ENCODE assay signal across 15 mouse cellular contexts in the genomic region with DNA sequence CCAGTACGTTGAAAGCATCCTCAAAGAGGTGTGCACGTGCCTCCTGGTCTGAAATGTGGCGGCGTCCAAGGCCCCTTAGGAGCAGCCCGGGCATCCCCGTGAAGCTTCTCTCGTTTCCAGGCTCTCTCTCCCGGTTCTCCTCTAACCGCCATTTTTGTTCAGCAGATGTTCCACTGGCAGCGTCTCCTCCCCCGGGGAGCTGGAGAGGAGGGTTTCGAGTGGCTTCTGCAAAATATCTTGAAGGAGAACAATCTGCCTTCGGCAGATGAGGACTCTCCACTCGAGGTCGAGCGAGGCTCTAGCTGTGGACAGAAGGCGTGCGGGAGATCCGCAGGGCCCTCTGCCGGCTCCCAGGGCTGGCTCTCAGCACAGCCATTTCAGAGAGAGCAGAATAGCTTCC.
DNase-seq lines count a peak whose midpoint lies in the region; ATAC-seq and TF ChIP-seq lines count a peak whose summit lies in the region.
"Had no signal": no experiment of that assay in that cellular context is flagged by ENCODE, and none has a peak within 500 bp of the region (broad histone marks: within the 10 kb centered on the region; RNA-seq: fewer than 3 reads in every experiment).

No protein-coding gene starts in this region.

- H3K36me3 ChIP-seq in hindbrain, embryonic 10.5 days: no peaks in the 10 kb centered on the region
- no peaks in the 10 kb centered on the region for H3K36me3 ChIP-seq in hindbrain, embryonic 11.5 days (ENCODE audit: control insufficient read depth, insufficient read depth, low read length)
- no peaks in the 10 kb centered on the region for H3K36me3 ChIP-seq in ES-Bruce4 (ENCODE audit: control insufficient read depth, insufficient read depth, low read length, poor library complexity, severe bottlenecking)
- H3K36me3 ChIP-seq in hindbrain, embryonic 16.5 days (ENCODE audit: control insufficient read depth, insufficient read depth, low read length): no peaks in the 10 kb centered on the region
- H3K36me3 ChIP-seq: limb, embryonic 13.5 days had no signal

- no peak for TF ChIP-seq POLR2A in ES-Bruce4 (IDR thresholded peaks at IDR 0.05; ENCODE audit: insufficient read depth, low read length)

- TF ChIP-seq CTCF in ES-Bruce4 (IDR thresholded peaks at IDR 0.05; ENCODE audit: low read depth, low read length): no peak

- H3K9ac ChIP-seq in hindbrain, embryonic 11.5 days (ENCODE audit: low read depth, low read length): no peak overlapping the region
- H3K9ac ChIP-seq in ES-Bruce4 (ENCODE audit: low read depth, poor library complexity, severe bottlenecking): peak overlapping the region; percentile 20; the same call in 1 of the 2 replicates
- H3K9ac ChIP-seq in hindbrain, embryonic 16.5 days (ENCODE audit: low read depth, low read length): no peak overlapping the region
- H3K9ac ChIP-seq: limb, embryonic 13.5 days; liver, postnatal 0 days had no signal

- ATAC-seq in hindbrain, embryonic 11.5 days (ENCODE audit: low FRiP score): no peak
- 0 out of 2 replicates have a peak, but pooled peaks have one; percentile 27 for ATAC-seq in hindbrain, embryonic 16.5 days
- ATAC-seq: liver, postnatal 0 days had no signal

- H3K27ac ChIP-seq in hindbrain, embryonic 10.5 days: 0 out of 2 replicates have a peak overlapping the region, but pooled peaks have one; percentile 56
- no peak overlapping the region for H3K27ac ChIP-seq in hindbrain, embryonic 11.5 days (ENCODE audit: low read depth, low read length)
- no peak overlapping the region for H3K27ac ChIP-seq in ES-Bruce4 (ENCODE audit: insufficient read depth, low read length)
- H3K27ac ChIP-seq in hindbrain, embryonic 16.5 days (ENCODE audit: low read depth, low read length): no peak overlapping the region; the same call in 1 of the 2 replicates
- H3K27ac ChIP-seq: limb, embryonic 13.5 days; macrophage had no signal

- peaks cover 48% of the 10 kb centered on the region for H3K4me1 ChIP-seq in hindbrain, embryonic 10.5 days (replicated peaks)
- H3K4me1 ChIP-seq in hindbrain, embryonic 11.5 days (replicated peaks; ENCODE audit: control insufficient read depth, insufficient read depth, low read length): no peaks in the 10 kb centered on the region
- peaks cover 7% of the 10 kb centered on the region for H3K4me1 ChIP-seq in ES-Bruce4 (ENCODE audit: control insufficient read depth, insufficient read depth, low read length)
- H3K4me1 ChIP-seq in hindbrain, embryonic 16.5 days (ENCODE audit: control insufficient read depth, insufficient read depth, low read depth, low read length): no peaks in the 10 kb centered on the region; the same call in 1 of the 2 replicates

- no peak overlapping the region for H3K4me3 ChIP-seq in hindbrain, embryonic 10.5 days
- H3K4me3 ChIP-seq in hindbrain, embryonic 11.5 days (ENCODE audit: low read depth, low read length): no peak overlapping the region
- no peak overlapping the region for H3K4me3 ChIP-seq in ES-Bruce4 (ENCODE audit: low read depth, low read length)
- no peak overlapping the region for H3K4me3 ChIP-seq in hindbrain, embryonic 16.5 days (ENCODE audit: low read length)
- H3K4me3 ChIP-seq: limb, embryonic 13.5 days; myocyte had no signal

- 77% methylated on average over 20 of the region's 20 CpGs for WGBS in hindbrain, embryonic 10.5 days
- 76% methylated on average over 20 of the region's 20 CpGs for WGBS in hindbrain, embryonic 11.5 days
- 48% methylated on average over 20 of the region's 20 CpGs for WGBS in hindbrain, embryonic 16.5 days

- peaks cover 18% of the 10 kb centered on the region for H3K27me3 ChIP-seq in hindbrain, embryonic 10.5 days (ENCODE audit: insufficient read depth, poor library complexity, severe bottlenecking)
- H3K27me3 ChIP-seq in hindbrain, embryonic 11.5 days (ENCODE audit: control insufficient read depth, insufficient read depth, low read length): no peaks in the 10 kb centered on the region
- H3K27me3 ChIP-seq in ES-Bruce4 (ENCODE audit: control insufficient read depth, insufficient read depth, low read length, poor library complexity, severe bottlenecking): no peaks in the 10 kb centered on the region
- H3K27me3 ChIP-seq in hindbrain, embryonic 16.5 days (replicated peaks; ENCODE audit: control insufficient read depth, insufficient read depth, low read length): no peaks in the 10 kb centered on the region
- H3K27me3 ChIP-seq: limb, embryonic 13.5 days had no signal

- H3K4me2 ChIP-seq in hindbrain, embryonic 11.5 days (replicated peaks; ENCODE audit: low read depth, low read length): no peak overlapping the region
- peak overlapping the region; percentile 21 for H3K4me2 ChIP-seq in hindbrain, embryonic 16.5 days (ENCODE audit: low read length)
- H3K4me2 ChIP-seq: limb, embryonic 13.5 days had no signal

- no peaks in the 10 kb centered on the region for H3K9me3 ChIP-seq in hindbrain, embryonic 10.5 days
- no peaks in the 10 kb centered on the region for H3K9me3 ChIP-seq in hindbrain, embryonic 11.5 days (ENCODE audit: control insufficient read depth, low read length)
- H3K9me3 ChIP-seq in ES-Bruce4 (replicated peaks; ENCODE audit: control insufficient read depth, insufficient read depth, low read length, poor library complexity, severe bottlenecking): no peaks in the 10 kb centered on the region
- H3K9me3 ChIP-seq in hindbrain, embryonic 16.5 days (ENCODE audit: control insufficient read depth, low read length): no peaks in the 10 kb centered on the region
- H3K9me3 ChIP-seq: limb, embryonic 13.5 days had no signal

- no peak for TF ChIP-seq EP300 in ES-Bruce4 (IDR thresholded peaks at IDR 0.05; ENCODE audit: insufficient read depth, low read depth, low read length)

- DNase-seq in hindbrain, embryonic 10.5 days (ENCODE audit: low spot score): no peak
- DNase-seq in hindbrain, embryonic 11.5 days (ENCODE audit: low spot score): no peak
- DNase-seq in ZHBTc4 (ENCODE audit: low read depth, low spot score): peak; percentile 39
- no peak for DNase-seq in layer of hippocampus, adult 11-12 months (ENCODE audit: low spot score)
- no peak for DNase-seq in adrenal gland, adult (ENCODE audit: inconsistent age in 2 of 2, low spot score in 1 of 2)
- DNase-seq: adrenal gland, postnatal 14 days; kidney, adult 9 months; layer of hippocampus, adult 9-11 months; liver, postnatal 0 days; right cerebral cortex, postnatal 4 days had no signal
